11 mouse cellular contexts compared by ENCODE assay signal in the genomic region with DNA sequence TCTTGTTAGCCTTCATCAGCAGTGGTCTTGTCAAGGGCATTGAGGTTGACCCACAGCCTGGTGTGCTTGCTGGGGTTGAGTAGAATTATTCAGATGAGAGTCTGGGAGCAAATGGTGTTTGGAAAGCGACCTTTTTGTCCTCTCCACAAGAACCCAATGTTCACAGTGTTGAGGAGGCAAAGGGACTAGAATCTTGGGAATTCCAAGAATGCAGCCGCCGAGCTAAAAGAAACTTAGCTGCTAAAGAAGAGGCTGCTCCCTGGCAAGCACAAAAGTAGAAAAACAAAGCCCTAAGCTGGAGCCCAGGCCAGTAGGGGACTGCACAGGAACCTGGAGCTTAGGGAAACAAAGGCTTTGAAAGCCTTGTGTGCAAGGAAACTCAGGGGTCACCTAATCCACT.
A peak's percentile ranks its signal among the peaks of the same experiment; 100 is the strongest.
DNase-seq lines count a peak whose midpoint lies in the region; ATAC-seq lines count a peak whose summit lies in the region.
"Had no signal": no experiment of that assay in that cellular context is flagged by ENCODE, and none has a peak within 500 bp of the region (broad histone marks: within the 10 kb centered on the region; RNA-seq: fewer than 3 reads in every experiment).

No protein-coding gene starts in this region.

- H3K9me3 ChIP-seq in heart, embryonic 15.5 days (replicated peaks): no peaks in the 10 kb centered on the region
- H3K9me3 ChIP-seq in midbrain, embryonic 10.5 days (replicated peaks): no peaks in the 10 kb centered on the region
- H3K9me3 ChIP-seq: embryonic facial prominence, embryonic 13.5 days had no signal

- peak overlapping the region; percentile 40 for H3K27ac ChIP-seq in heart, embryonic 15.5 days
- H3K27ac ChIP-seq in midbrain, embryonic 10.5 days (replicated peaks): peak overlapping the region; percentile 78
- H3K27ac ChIP-seq: embryonic facial prominence, embryonic 13.5 days had no signal

- H3K4me3 ChIP-seq in heart, embryonic 15.5 days: no peak overlapping the region
- H3K4me3 ChIP-seq in midbrain, embryonic 10.5 days: no peak overlapping the region
- H3K4me3 ChIP-seq: embryonic facial prominence, embryonic 13.5 days had no signal

- H3K4me1 ChIP-seq in heart, embryonic 15.5 days (replicated peaks): peaks cover 10% of the 10 kb centered on the region
- peaks cover 27% of the 10 kb centered on the region for H3K4me1 ChIP-seq in midbrain, embryonic 10.5 days

- no peaks in the 10 kb centered on the region for H3K36me3 ChIP-seq in heart, embryonic 15.5 days
- H3K36me3 ChIP-seq in midbrain, embryonic 10.5 days: no peaks in the 10 kb centered on the region
- H3K36me3 ChIP-seq: embryonic facial prominence, embryonic 13.5 days had no signal

- no peak for ATAC-seq in heart, embryonic 15.5 days (replicated peaks; ENCODE audit: insufficient number of reproducible peaks, insufficient read depth, low FRiP score, low read depth)

- H3K27me3 ChIP-seq in heart, embryonic 15.5 days: no peaks in the 10 kb centered on the region
- H3K27me3 ChIP-seq in midbrain, embryonic 10.5 days (ENCODE audit: low read depth, poor library complexity, severe bottlenecking): no peaks in the 10 kb centered on the region
- H3K27me3 ChIP-seq: embryonic facial prominence, embryonic 13.5 days had no signal

- H3K9ac ChIP-seq in heart, embryonic 15.5 days: no peak overlapping the region
- H3K9ac ChIP-seq: embryonic facial prominence, embryonic 13.5 days had no signal

- no peak for DNase-seq in heart, adult 9 months (ENCODE audit: low spot score in 2 of 2)
- DNase-seq in ZHBTc4 (ENCODE audit: low read depth, low spot score) (peak; percentile 96), liver (no peak)
- peak; percentile 21 to 46 for DNase-seq in kidney, adult 8-10 months
- peak; percentile 70 for DNase-seq in midbrain, embryonic 10.5 days (ENCODE audit: low spot score)
- no peak for DNase-seq in cerebellum, adult 11 months
- DNase-seq in cerebellum, adult 9-10 months: no peak
- DNase-seq: heart, postnatal 10 days; left cerebral cortex, postnatal 4 days had no signal

- no peak overlapping the region for H3K4me2 ChIP-seq in heart, embryonic 15.5 days
- H3K4me2 ChIP-seq: embryonic facial prominence, embryonic 13.5 days had no signal

- WGBS in heart, embryonic 15.5 days: 10% methylated on average over 3 of the region's 3 CpGs
- WGBS in midbrain, embryonic 10.5 days: 5% methylated on average over 3 of the region's 3 CpGs

Comparison
In these comparisons a context has a peak if more than half of its experiments do, and no peak if none do; other contexts are left out.
1. DNase-seq: peak in ZHBTc4 (single experiment), kidney, adult 8-10 months (2 of 2) and midbrain, embryonic 10.5 days (single experiment); none in heart, adult 9 months (0 of 2), liver (single experiment), cerebellum, adult 11 months (single experiment) and cerebellum, adult 9-10 months (single experiment).